Mouse (Mus musculus) small intestine, adult 2 months (tissue): Measurements from ENCODE around the gene Dus2.

ENCODE experiments used
- CTCF ChIP-seq: fragments of 200-500 bp; IDR thresholded peaks from 2 replicates; pipeline ENCODE4 v1.5.1; 2012; ENCODE audit warnings: low read depth, mild to moderate bottlenecking, control low read depth, inconsistent platforms, low read length, moderate library complexity, mixed read lengths; ENCODE audit not compliant: insufficient replicate concordance, insufficient read length; ENCODE audit errors: extremely low read depth
- POLR2A ChIP-seq: fragments of 200-500 bp; IDR thresholded peaks from 2 replicates; pipeline ENCODE4 v1.6.1; 2012; ENCODE audit warnings: low read depth, mild to moderate bottlenecking, control low read depth, inconsistent platforms, low read length, moderate library complexity

- TF ChIP-seq CTCF (no peak), POLR2A (no peak)
Observed at GRCm38 (mm10) chr8:106038721-106039120, 47.6 kb downstream of the Dus2 start.
